Mouse (Mus musculus) MEL (cell line): Measurements from ENCODE around the gene Creb3l2.

Source experiments
- CTCF ChIP-seq, 3 experiments: IDR thresholded peaks in 2 of 3; conservative IDR thresholded peaks in 1 of 3; 2 replicates each; pipeline ENCODE4 v1.5.1; 2011 to 2012; ENCODE audit warnings: low read length in 3 of 3, low read depth in 2 of 3, mild to moderate bottlenecking in 2 of 3, improper control_type of control experiment in 1 of 3, inconsistent platforms in 1 of 3, mixed read lengths in 1 of 3, moderate library complexity in 1 of 3; ENCODE audit not compliant: control insufficient read depth in 1 of 3, insufficient read depth in 1 of 3, poor library complexity in 1 of 3, severe bottlenecking in 1 of 3
- JUND ChIP-seq: IDR thresholded peaks from 2 replicates; pipeline ENCODE4 v1.6.1; 2011; ENCODE audit warnings: low read depth, mild to moderate bottlenecking, improper control_type of control experiment, low read length
- MAFK ChIP-seq: IDR thresholded peaks from 2 replicates; pipeline ENCODE4 v1.6.1; 2011; ENCODE audit warnings: low read depth, mild to moderate bottlenecking, low read length, improper control_type of control experiment, borderline replicate concordance
- MAX ChIP-seq: IDR thresholded peaks from 2 replicates; pipeline ENCODE4 v1.6.1; 2011; ENCODE audit warnings: low read length, improper control_type of control experiment
- POLR2A ChIP-seq, 2 experiments: IDR thresholded peaks; 2 replicates each; pipeline ENCODE4 v1.6.1; 2011 to 2012; ENCODE audit warnings: low read length in 2 of 2, mild to moderate bottlenecking in 2 of 2, control low read depth in 1 of 2, improper control_type of control experiment in 1 of 2, low read depth in 1 of 2, moderate library complexity in 1 of 2; ENCODE audit not compliant: control insufficient read depth in 1 of 2, insufficient read depth in 1 of 2, poor library complexity in 1 of 2
- ZMIZ1 ChIP-seq: IDR thresholded peaks from 2 replicates; pipeline ENCODE4 v1.6.1; 2012; ENCODE audit warnings: low read depth, mild to moderate bottlenecking, inconsistent platforms, low read length, improper control_type of control experiment, moderate library complexity
- ZNF384 ChIP-seq: IDR thresholded peaks from 2 replicates; pipeline ENCODE4 v1.6.1; 2012; ENCODE audit warnings: low read depth, mild to moderate bottlenecking, inconsistent platforms, low read length, improper control_type of control experiment

DNA sequence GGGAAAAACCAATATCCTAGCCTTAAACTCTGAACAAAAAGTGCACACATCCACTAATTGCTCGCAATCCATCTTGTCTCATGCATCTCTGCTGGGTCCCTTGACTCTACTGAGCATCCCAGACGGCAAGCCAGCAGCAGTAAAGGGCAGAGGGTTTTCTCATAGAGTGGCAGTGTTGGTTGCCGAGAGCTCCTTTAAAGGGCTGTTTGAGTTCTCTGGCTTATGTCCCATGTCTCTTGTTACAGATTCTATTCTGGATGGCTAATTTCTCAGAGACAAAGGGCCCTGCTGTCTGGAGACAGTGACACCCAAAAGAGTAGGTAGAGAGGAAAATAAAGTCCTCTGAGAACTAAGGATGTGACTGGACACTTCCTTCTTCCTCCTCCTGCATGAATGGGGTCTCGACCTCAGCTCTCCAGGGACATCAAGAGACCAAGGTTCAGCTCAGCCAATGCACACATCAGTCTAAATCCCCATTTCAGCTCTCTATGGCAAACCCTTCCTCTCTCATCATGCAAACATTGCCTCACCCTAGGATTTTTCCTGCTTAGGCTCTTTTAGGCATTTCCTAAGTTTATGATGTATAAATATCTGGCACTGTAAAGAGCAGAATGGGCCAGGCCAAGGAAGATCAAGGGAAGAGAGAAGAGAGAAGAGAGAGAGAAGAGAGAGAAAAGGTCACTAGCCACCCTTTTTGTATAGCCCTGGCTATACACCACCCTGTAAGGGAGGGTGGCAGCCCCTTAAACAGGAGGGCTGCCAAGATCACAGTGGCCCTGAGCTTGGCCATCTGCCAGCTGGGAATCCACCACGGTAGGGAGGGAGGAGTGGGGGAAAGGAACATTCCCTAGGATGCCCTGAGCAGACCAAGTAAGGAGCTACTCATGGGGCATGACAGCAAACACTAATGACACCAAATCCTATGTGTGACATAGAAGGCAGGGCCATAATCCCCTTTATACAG is 111.8 kb downstream of the Creb3l2 start:
- TF ChIP-seq CTCF (IDR thresholded peaks at IDR 0.05 in 2 of 3, conservative IDR thresholded peaks at IDR 0.05 in 1 of 3; ENCODE audit: control insufficient read depth in 1 of 3, insufficient read depth in 1 of 3, low read depth in 2 of 3, low read length in 3 of 3, poor library complexity in 1 of 3, severe bottlenecking in 1 of 3): no peak
- no peak for TF ChIP-seq JUND
- TF ChIP-seq ZMIZ1: no peak
- no peak for TF ChIP-seq MAFK
- no peak for TF ChIP-seq POLR2A (IDR thresholded peaks at IDR 0.05; ENCODE audit: control insufficient read depth in 1 of 2, insufficient read depth in 1 of 2, low read depth in 1 of 2, low read length in 2 of 2, poor library complexity in 1 of 2)
- no peak for TF ChIP-seq MAX
- TF ChIP-seq ZNF384: no peak
